Mouse (Mus musculus): ENCODE data around the gene Lipo4. TPM values are rescaled to one million over a fixed set of nuclear protein-coding genes. Genes with fewer than 3 reads are reported as not detected.

The Lipo4 gene
- not detected for polyA plus RNA-seq (2017; shearing (Covaris generic))

DNA sequence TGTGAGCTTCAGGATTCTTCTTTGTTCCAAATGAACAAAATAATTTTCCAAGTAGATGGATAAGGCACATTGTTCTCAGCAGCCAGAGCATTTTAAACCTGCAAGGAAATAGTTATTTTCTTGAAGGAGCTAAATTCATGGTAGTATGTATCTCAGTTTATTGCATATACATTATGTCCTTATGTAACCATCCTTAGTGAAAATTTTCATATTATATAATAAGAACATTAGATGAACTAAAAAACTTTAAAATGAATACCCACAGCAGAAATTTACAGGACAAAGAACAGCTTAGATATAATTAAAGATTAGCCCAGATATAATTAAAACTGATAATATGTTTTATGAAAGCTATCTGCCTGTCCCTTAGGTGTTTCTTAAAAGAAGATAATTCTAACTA, at the start of gene Lipo4:
Gene Lipo4, minus strand, starts transcription at position 101 of the 400 bp plus-strand sequence.

Other genes with a start within 250 kb of the Lipo4 start
- 4.6 TPM for gene Rnls, start 125.5 kb downstream of the Lipo4 start, polyA plus RNA-seq (2017; shearing (Covaris generic))
- not detected for gene Gm8978, start 107.5 kb upstream of the Lipo4 start, polyA plus RNA-seq (2017; shearing (Covaris generic))
- 0.32 TPM for gene Lipo2, start 233.6 kb upstream of the Lipo4 start, polyA plus RNA-seq (2017; shearing (Covaris generic))
- 18.4 TPM for gene Lipo3, start 244.2 kb upstream of the Lipo4 start, polyA plus RNA-seq (2017; shearing (Covaris generic))

Data from CD4-positive, CD25-positive, alpha-beta regulatory T cell, adult 9 weeks (primary cell).